Mouse (Mus musculus) heart, embryonic 13.5 days (tissue): ENCODE results near the gene Fam20a. TPM values are rescaled to one million over a fixed set of nuclear protein-coding genes. Genes with fewer than 3 reads are reported as not detected.

Experiments
- ATAC-seq: fragments of 200-750 bp; cut with Nextera tagmentation; 2 replicates; pipeline ENCODE4 v1.8.0; 2017; ENCODE audit warnings: moderate TSS enrichment; ENCODE audit not compliant: insufficient number of reproducible peaks, low FRiP score, low TSS enrichment; ENCODE audit errors: extremely low read depth
- H3K27ac ChIP-seq: fragments of 300-500 bp; sonication (generic); replicated peaks from 2 replicates; pipeline ENCODE4 v1.5.1; 2015; ENCODE audit warnings: moderate library complexity, mild to moderate bottlenecking, inconsistent platforms
- H3K27me3 ChIP-seq: fragments of 300-500 bp; sonication (generic); replicated peaks from 2 replicates; pipeline ENCODE4 v1.6.1; 2015; ENCODE audit warnings: mild to moderate bottlenecking, inconsistent platforms
- H3K36me3 ChIP-seq: fragments of 300-500 bp; sonication (generic); 2 replicates; pipeline ENCODE4 v1.6.1; 2015; ENCODE audit warnings: mild to moderate bottlenecking, inconsistent platforms
- H3K4me1 ChIP-seq: fragments of 300-500 bp; sonication (generic); 2 replicates; pipeline ENCODE4 v1.6.1; 2015; ENCODE audit warnings: inconsistent platforms
- H3K4me2 ChIP-seq: fragments of 300-500 bp; sonication (generic); 2 replicates; pipeline ENCODE4 v1.6.1; 2015; ENCODE audit warnings: inconsistent platforms, mild to moderate bottlenecking, moderate library complexity
- H3K4me3 ChIP-seq: fragments of 300-500 bp; sonication (generic); 2 replicates; pipeline ENCODE4 v1.5.1; 2015; ENCODE audit warnings: moderate library complexity, mild to moderate bottlenecking, inconsistent platforms
- H3K9ac ChIP-seq: fragments of 300-500 bp; sonication (generic); 2 replicates; pipeline ENCODE4 v1.6.1; 2015; ENCODE audit warnings: inconsistent platforms, mild to moderate bottlenecking, moderate library complexity
- H3K9me3 ChIP-seq: fragments of 300-500 bp; sonication (generic); 2 replicates; pipeline ENCODE4 v1.6.1; 2016; ENCODE audit warnings: inconsistent platforms
- WGBS: fragments of 180-500 bp; shearing (Covaris S2); methylation state at CpG from one replicate; pipeline ENCODE4 v1.1.7; 2015; ENCODE audit warnings: mixed read lengths; 5-methylcytosine and 5-hydroxymethylcytosine counted together
- polyA plus RNA-seq: library from polyadenylated mRNA; unstranded; fragments of >200 nt; fragmentation: Nextera tagmentation; extraction: Ambion mirVana; gene quantifications from 2 replicates; pipeline ENCODE4 v1.2.1, GENCODE M21; 2015

The Fam20a gene
- polyA plus RNA-seq = 1.6 and 2.3 TPM in 2 replicates

DNA sequence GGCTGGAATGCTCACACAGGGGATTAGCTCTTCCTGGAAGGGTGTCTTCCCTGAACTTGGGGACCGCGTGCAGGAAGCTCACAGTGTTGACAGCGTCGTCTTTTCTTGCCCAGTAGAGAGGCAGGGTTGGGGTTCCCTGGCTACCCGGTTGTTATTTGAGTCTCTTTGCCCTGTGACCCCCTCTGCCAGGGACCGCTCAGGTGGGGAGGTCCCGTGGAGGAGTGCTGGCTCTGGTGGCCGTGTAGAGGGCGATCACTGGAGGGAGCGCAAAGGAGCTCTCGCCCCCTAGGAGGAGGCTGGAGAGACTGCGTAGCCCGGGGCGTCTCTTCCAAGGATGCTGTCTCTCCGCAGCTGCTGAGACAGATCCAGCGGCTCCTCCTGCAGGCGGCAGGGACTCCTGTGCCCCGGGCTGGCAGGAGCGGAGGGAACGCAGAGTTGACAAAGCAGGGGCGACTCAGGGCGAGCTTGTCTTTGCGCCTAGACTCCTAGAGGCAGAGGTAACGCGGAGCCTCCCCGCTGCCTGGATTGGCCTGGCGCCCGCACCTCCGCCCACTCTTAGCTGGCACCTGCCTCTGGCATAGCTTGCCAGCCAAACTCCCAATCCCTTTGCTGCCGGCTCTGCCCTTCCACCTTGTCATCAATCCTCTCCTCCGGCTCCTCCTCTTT lies at the start of gene Fam20a:
Gene Fam20a (minus strand): TSS at position 499 of the 666 bp plus-strand sequence.
- peak; percentile 51; the same call in 1 of the 2 replicates for ATAC-seq
- Histone ChIP-seq H3K36me3 (no peaks in the 10 kb centered on the region), H3K27ac (no peak within 1 kb of the TSS; the same call in 1 of the 2 replicates), H3K4me1 (peaks cover 32% of the 10 kb centered on the region), H3K27me3 (peaks cover 15% of the 10 kb centered on the region), H3K4me3 (peak within 1 kb of the TSS; percentile 54), H3K9me3 (no peaks in the 10 kb centered on the region), H3K4me2 (peak within 1 kb of the TSS; percentile 91), H3K9ac (peak within 1 kb of the TSS; percentile 69)
- under 1% methylated on average over 31 of the region's 31 CpGs for WGBS

DNA sequence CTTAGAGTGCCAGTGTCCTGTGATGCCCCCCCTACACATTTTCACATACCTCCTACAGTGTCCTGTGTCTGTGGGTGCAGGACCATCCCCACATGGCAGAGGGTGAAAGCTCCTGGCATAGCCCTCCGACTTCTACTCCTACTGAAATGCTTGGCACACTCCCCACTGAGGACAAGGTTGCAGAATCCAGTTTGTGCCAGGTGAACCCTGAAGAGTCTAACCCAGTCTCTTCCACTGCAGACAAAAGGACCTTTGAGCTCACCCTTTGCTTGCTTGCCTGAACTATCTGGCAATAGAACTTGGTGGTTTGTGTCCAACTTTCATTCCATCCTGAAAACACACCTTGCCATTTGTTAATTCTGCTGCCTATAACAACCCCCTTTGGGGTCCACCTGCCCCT lies 49.3 kb upstream of the Fam20a start:
- 74% methylated on average over 1 of the region's 1 CpGs for WGBS
- Histone ChIP-seq H3K36me3 (no peaks in the 10 kb centered on the region), H3K9ac (no peak overlapping the region), H3K9me3 (no peaks in the 10 kb centered on the region), H3K4me2 (no peak overlapping the region), H3K4me3 (no peak overlapping the region), H3K27me3 (no peaks in the 10 kb centered on the region), H3K27ac (no peak overlapping the region), H3K4me1 (no peaks in the 10 kb centered on the region)
- no peak for ATAC-seq

DNA sequence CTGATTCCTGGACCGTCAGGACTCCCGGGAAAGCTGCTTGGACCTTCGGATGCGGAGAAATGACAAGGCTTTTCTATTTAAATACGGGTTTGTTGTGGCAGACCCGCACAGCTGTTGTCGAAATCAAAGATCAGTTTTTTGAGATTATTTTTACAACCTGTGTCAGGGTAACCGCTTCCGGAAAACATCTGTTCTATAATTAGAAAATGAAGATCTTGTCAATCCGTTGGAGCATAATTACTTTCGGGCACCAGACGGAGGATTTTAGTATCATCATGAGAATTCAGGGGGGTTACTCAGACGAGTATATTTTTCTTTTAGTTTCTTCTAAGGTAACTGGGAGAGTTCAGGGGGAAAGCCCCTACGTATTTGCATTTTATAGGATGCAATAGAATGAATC lies 48.1 kb upstream of the Fam20a start:
- H3K27ac ChIP-seq = no peak overlapping the region
- H3K36me3 ChIP-seq = no peaks in the 10 kb centered on the region
- no peak for ATAC-seq
- no peaks in the 10 kb centered on the region for H3K27me3 ChIP-seq
- no peak overlapping the region for H3K4me3 ChIP-seq
- no peaks in the 10 kb centered on the region for H3K4me1 ChIP-seq
- H3K9me3 ChIP-seq = no peaks in the 10 kb centered on the region
- H3K4me2 ChIP-seq = no peak overlapping the region
- no peak overlapping the region for H3K9ac ChIP-seq
- 77% methylated on average over 14 of the region's 14 CpGs for WGBS

DNA sequence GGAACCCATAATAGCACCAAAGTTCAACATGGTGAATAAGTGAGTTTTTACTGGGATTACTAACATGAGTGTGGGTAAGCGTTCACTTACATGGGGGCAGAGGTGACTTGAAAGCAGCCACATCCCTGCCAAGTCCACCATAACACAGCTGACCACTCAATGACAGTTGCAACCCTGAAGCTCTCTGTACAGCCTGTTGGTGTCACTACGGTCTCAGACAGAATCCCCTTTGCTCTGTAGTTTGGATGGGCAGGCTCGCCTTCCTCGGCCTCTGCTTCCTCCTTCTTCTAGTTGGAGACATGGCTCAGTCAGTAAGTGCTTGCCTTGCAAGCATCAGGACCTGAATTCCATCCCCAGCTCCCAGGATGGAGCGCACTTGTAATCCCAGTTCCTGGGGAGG lies 47.0 kb upstream of the Fam20a start:
- no peak overlapping the region for H3K27ac ChIP-seq
- no peak for ATAC-seq
- H3K4me2 ChIP-seq = no peak overlapping the region
- H3K4me3 ChIP-seq = no peak overlapping the region
- H3K36me3 ChIP-seq = no peaks in the 10 kb centered on the region
- H3K4me1 ChIP-seq = no peaks in the 10 kb centered on the region
- no peaks in the 10 kb centered on the region for H3K27me3 ChIP-seq
- H3K9me3 ChIP-seq = no peaks in the 10 kb centered on the region
- no peak overlapping the region for H3K9ac ChIP-seq
- WGBS = 70% methylated on average over 5 of the region's 5 CpGs

- no peak overlapping the region for H3K27ac ChIP-seq
- H3K4me1 ChIP-seq = no peaks in the 10 kb centered on the region
- H3K27me3 ChIP-seq = no peaks in the 10 kb centered on the region
- H3K4me2 ChIP-seq = no peak overlapping the region
- no peaks in the 10 kb centered on the region for H3K9me3 ChIP-seq
- no peak overlapping the region for H3K4me3 ChIP-seq
- ATAC-seq = no peak
- no peak overlapping the region for H3K9ac ChIP-seq
- no peaks in the 10 kb centered on the region for H3K36me3 ChIP-seq
- WGBS = 77% methylated on average over 7 of the region's 7 CpGs
These were observed 38.0 kb upstream of the Fam20a start for GRCm38 (mm10) chr11:109760063-109760462.

DNA sequence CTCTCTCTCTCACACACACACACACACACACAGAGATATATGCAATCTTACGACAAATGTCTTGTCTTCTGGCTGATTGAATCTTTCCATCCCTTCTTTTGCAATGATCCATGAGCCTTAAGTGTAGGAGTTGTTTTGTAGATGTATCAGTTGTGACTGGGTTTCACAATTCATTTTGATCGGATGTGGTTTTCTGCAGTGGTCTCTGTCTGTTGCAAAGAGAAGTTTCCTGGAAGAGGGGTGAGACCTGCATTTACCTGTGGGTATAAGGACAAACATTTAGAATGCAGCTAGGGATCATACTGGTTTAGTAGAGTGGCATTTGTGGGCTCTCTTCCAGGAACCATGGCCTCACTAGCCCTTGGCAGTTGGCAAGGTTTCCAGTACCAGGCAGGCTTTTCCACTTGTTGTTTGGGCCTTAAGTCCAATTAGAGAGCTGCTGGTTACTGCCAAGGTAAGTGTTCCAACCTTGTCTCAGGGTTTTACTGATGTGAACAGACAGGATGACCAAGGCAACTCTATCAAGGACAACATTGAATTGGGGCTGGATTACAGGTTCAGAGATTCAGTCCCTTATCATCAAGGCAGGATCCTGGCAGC lies 36.6 kb upstream of the Fam20a start:
- H3K4me3 ChIP-seq = no peak overlapping the region
- no peaks in the 10 kb centered on the region for H3K9me3 ChIP-seq
- H3K9ac ChIP-seq = no peak overlapping the region
- no peak overlapping the region for H3K4me2 ChIP-seq
- no peaks in the 10 kb centered on the region for H3K27me3 ChIP-seq
- H3K4me1 ChIP-seq = no peaks in the 10 kb centered on the region
- WGBS = 76% methylated on average over 2 of the region's 2 CpGs
- no peaks in the 10 kb centered on the region for H3K36me3 ChIP-seq
- no peak overlapping the region for H3K27ac ChIP-seq
- ATAC-seq = no peak

GRCm38 (mm10) chr11:109754105-109754602 lies 32.1 kb upstream of the Fam20a start:
- no peak overlapping the region for H3K9ac ChIP-seq
- no peaks in the 10 kb centered on the region for H3K9me3 ChIP-seq
- H3K4me1 ChIP-seq = no peaks in the 10 kb centered on the region
- H3K36me3 ChIP-seq = no peaks in the 10 kb centered on the region
- no peak overlapping the region for H3K4me3 ChIP-seq
- no peak overlapping the region for H3K4me2 ChIP-seq
- WGBS = 76% methylated on average over 7 of the region's 7 CpGs
- H3K27me3 ChIP-seq = no peaks in the 10 kb centered on the region
- no peak overlapping the region for H3K27ac ChIP-seq
- no peak for ATAC-seq

- 59% methylated on average over 12 of the region's 12 CpGs for WGBS
- no peaks in the 10 kb centered on the region for H3K27me3 ChIP-seq
- H3K36me3 ChIP-seq = no peaks in the 10 kb centered on the region
- no peak overlapping the region for H3K4me2 ChIP-seq
- no peak for ATAC-seq
- no peaks in the 10 kb centered on the region for H3K4me1 ChIP-seq
- H3K9me3 ChIP-seq = no peaks in the 10 kb centered on the region
- H3K27ac ChIP-seq = no peak overlapping the region
- no peak overlapping the region for H3K4me3 ChIP-seq
- no peak overlapping the region for H3K9ac ChIP-seq
These were observed 29.8 kb upstream of the Fam20a start for GRCm38 (mm10) chr11:109751636-109752603.

GRCm38 (mm10) chr11:109745210-109745609 lies 23.1 kb upstream of the Fam20a start:
- H3K27me3 ChIP-seq = no peaks in the 10 kb centered on the region
- no peaks in the 10 kb centered on the region for H3K4me1 ChIP-seq
- no peaks in the 10 kb centered on the region for H3K36me3 ChIP-seq
- no peak overlapping the region for H3K27ac ChIP-seq
- H3K4me2 ChIP-seq = no peak overlapping the region
- no peaks in the 10 kb centered on the region for H3K9me3 ChIP-seq
- no peak overlapping the region for H3K9ac ChIP-seq
- ATAC-seq = no peak
- H3K4me3 ChIP-seq = no peak overlapping the region
- 65% methylated on average over 4 of the region's 4 CpGs for WGBS

DNA sequence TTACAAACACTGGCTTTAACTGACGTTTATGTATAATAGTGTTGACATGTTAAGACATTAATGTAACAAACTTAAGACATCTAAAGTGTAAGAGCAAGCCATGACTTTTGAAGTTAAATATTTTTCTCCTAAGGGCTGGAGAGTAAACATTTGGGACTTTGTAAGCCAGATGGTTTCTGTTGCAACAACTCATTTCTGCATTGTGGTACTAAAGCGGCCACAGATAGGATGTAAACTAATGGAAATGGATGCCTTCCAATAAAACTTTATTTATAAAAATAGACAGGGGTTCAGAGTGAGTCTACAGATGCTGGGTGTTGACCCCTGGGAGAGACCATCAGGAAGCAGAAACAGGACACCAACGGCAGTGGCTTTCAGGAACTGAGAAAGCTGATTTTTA lies 15.9 kb upstream of the Fam20a start:
- Histone ChIP-seq H3K27me3 (no peaks in the 10 kb centered on the region), H3K9me3 (no peaks in the 10 kb centered on the region), H3K27ac (no peak overlapping the region), H3K4me2 (no peak overlapping the region), H3K4me1 (no peaks in the 10 kb centered on the region), H3K36me3 (no peaks in the 10 kb centered on the region), H3K9ac (no peak overlapping the region), H3K4me3 (no peak overlapping the region)
- WGBS = 60% methylated on average over 3 of the region's 3 CpGs
- ATAC-seq = no peak

GRCm38 (mm10) chr11:109736406-109736805 lies 14.3 kb upstream of the Fam20a start:
- H3K4me1 ChIP-seq = no peaks in the 10 kb centered on the region
- no peak overlapping the region for H3K9ac ChIP-seq
- no peaks in the 10 kb centered on the region for H3K36me3 ChIP-seq
- no peak overlapping the region for H3K4me2 ChIP-seq
- no peaks in the 10 kb centered on the region for H3K27me3 ChIP-seq
- no peak overlapping the region for H3K27ac ChIP-seq
- no peaks in the 10 kb centered on the region for H3K9me3 ChIP-seq
- 71% methylated on average over 3 of the region's 3 CpGs for WGBS
- H3K4me3 ChIP-seq = no peak overlapping the region
- no peak for ATAC-seq
